Mouse (Mus musculus) cerebellum, adult 11-12 months (tissue): Measurements from ENCODE around the gene Krt78.

Source experiments
- DNase-seq: peaks from one replicate; pipeline ENCODE4 v3.0.0; 2022

Krt78 gene

GRCm38 (mm10) chr15:101970536-101970935, 16.4 kb upstream of the Krt78 start:
- no peak for DNase-seq

GRCm38 (mm10) chr15:101966808-101967207, 12.7 kb upstream of the Krt78 start:
- no peak for DNase-seq

- no peak for DNase-seq
Measured at GRCm38 (mm10) chr15:101958891-101959290, 4.8 kb upstream of the Krt78 start.

GRCm38 (mm10) chr15:101952733-101953474, 1.2 kb downstream of the Krt78 start:
- DNase-seq: no peak

- no peak for DNase-seq
Measured at GRCm38 (mm10) chr15:101945430-101945829, 8.7 kb downstream of the Krt78 start.

GRCm38 (mm10) chr15:101941948-101942347, 12.1 kb downstream of the Krt78 start:
- DNase-seq: no peak

GRCm38 (mm10) chr15:101940274-101940829, 13.7 kb downstream of the Krt78 start, which contains the start of gene Krt79:
TSS of gene Krt79 (minus strand) at chr15:101940324.
- DNase-seq: no peak

- DNase-seq: no peak
Measured at GRCm38 (mm10) chr15:101938600-101939308, 15.3 kb downstream of the Krt78 start.

GRCm38 (mm10) chr15:101933024-101933423, 21.1 kb downstream of the Krt78 start:
- DNase-seq: no peak

GRCm38 (mm10) chr15:101929666-101930065, 24.4 kb downstream of the Krt78 start:
- DNase-seq: no peak

- DNase-seq: no peak
Measured at GRCm38 (mm10) chr15:101929087-101929486, 25.0 kb downstream of the Krt78 start.

GRCm38 (mm10) chr15:101927340-101928080, 26.6 kb downstream of the Krt78 start:
- DNase-seq: no peak

GRCm38 (mm10) chr15:101925041-101925440, 29.0 kb downstream of the Krt78 start:
- DNase-seq: no peak

GRCm38 (mm10) chr15:101924635-101925034, 29.5 kb downstream of the Krt78 start, which contains the start of gene Krt4:
TSS of gene Krt4 (minus strand) at chr15:101924735.
- no peak for DNase-seq

GRCm38 (mm10) chr15:101922296-101922695, 31.8 kb downstream of the Krt78 start:
- no peak for DNase-seq

GRCm38 (mm10) chr15:101916072-101916471, 38.0 kb downstream of the Krt78 start:
- DNase-seq: no peak

GRCm38 (mm10) chr15:101904849-101905248, 49.2 kb downstream of the Krt78 start:
- no peak for DNase-seq

- no peak for DNase-seq
Measured at GRCm38 (mm10) chr15:101902171-101903149, 51.6 kb downstream of the Krt78 start.
